8 mouse cellular contexts compared by ENCODE assay signal in the genomic region with DNA sequence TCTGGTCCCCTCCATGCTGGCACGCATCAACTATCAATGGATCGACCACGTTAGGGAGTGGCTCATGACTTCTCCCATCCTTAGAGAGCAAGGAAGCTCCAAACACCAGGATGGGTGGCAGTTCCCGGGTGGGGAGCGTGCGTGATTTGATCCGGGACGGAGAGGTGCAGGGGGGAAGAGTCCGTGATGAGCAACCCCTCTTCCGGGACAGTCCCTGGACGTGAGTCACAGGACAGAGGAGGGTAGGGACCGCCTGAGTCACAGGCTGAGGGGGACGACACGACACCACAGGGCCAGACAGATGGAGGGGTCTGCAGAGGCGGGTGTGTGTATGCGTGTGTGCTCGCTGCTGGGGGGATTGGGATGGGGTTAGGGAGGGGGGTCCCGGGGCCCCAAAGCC. TPM values are rescaled to one million over a fixed set of nuclear protein-coding genes. Genes with fewer than 3 reads are reported as not detected.
A peak's percentile ranks its signal among the peaks of the same experiment; 100 is the strongest.
DNase-seq lines count a peak whose midpoint lies in the region; ATAC-seq and TF ChIP-seq lines count a peak whose summit lies in the region.

No protein-coding gene starts in this region.

- peak overlapping the region; percentile 93 for H3K4me3 ChIP-seq in gastrocnemius, adult 2 months
- peak overlapping the region; percentile 86 for H3K4me3 ChIP-seq in embryonic facial prominence, embryonic 15.5 days (replicated peaks)
- H3K4me3 ChIP-seq in hindbrain, embryonic 13.5 days: peak overlapping the region; percentile 86
- peak overlapping the region; percentile 68 for H3K4me3 ChIP-seq in small intestine, adult 2 months (ENCODE audit: low read depth, low read length)

- no peak for TF ChIP-seq CTCF in gastrocnemius, adult 2 months (IDR thresholded peaks at IDR 0.05)
- no peak for TF ChIP-seq CTCF in small intestine, adult 2 months (IDR thresholded peaks at IDR 0.05; ENCODE audit: extremely low read depth, insufficient read length, insufficient replicate concordance, low read depth, low read length)

- no peaks in the 10 kb centered on the region for H3K27me3 ChIP-seq in embryonic facial prominence, embryonic 15.5 days
- no peaks in the 10 kb centered on the region for H3K27me3 ChIP-seq in hindbrain, embryonic 13.5 days
- H3K27me3 ChIP-seq in small intestine, adult 2 months (ENCODE audit: control insufficient read depth, insufficient read depth, low read length): no peaks in the 10 kb centered on the region

- peak overlapping the region; percentile 96 for H3K27ac ChIP-seq in gastrocnemius, adult 2 months
- peak overlapping the region; percentile 89 for H3K27ac ChIP-seq in embryonic facial prominence, embryonic 15.5 days (replicated peaks)
- peak overlapping the region; percentile 91 for H3K27ac ChIP-seq in hindbrain, embryonic 13.5 days
- H3K27ac ChIP-seq in small intestine, adult 2 months (ENCODE audit: insufficient read depth, low read depth, low read length): no peak overlapping the region

- no peak for DNase-seq in gastrocnemius, adult 2 months
- DNase-seq in gastrocnemius, postnatal 14 days: no peak
- peak; percentile 47 to 60 for DNase-seq in thymus, postnatal 10 days (ENCODE audit: low spot score in 2 of 2)
- no peak for DNase-seq in thymus, postnatal 4 days
- DNase-seq in lung, postnatal 10 days: peak; percentile 44

- H3K9ac ChIP-seq in embryonic facial prominence, embryonic 15.5 days: peak overlapping the region; percentile 69
- H3K9ac ChIP-seq in hindbrain, embryonic 13.5 days: peak overlapping the region; percentile 87

- H3K36me3 ChIP-seq in embryonic facial prominence, embryonic 15.5 days: no peaks in the 10 kb centered on the region
- no peaks in the 10 kb centered on the region for H3K36me3 ChIP-seq in hindbrain, embryonic 13.5 days
- H3K36me3 ChIP-seq in small intestine, adult 2 months (ENCODE audit: control insufficient read depth, insufficient read depth, low read length): no peaks in the 10 kb centered on the region

- TF ChIP-seq POLR2A in small intestine, adult 2 months (IDR thresholded peaks at IDR 0.05; ENCODE audit: low read depth, low read length): no peak

- ATAC-seq in embryonic facial prominence, embryonic 15.5 days (ENCODE audit: insufficient number of reproducible peaks, low FRiP score, low TSS enrichment, low read depth): peak; percentile 74; the same call in 1 of the 2 replicates
- ATAC-seq in hindbrain, embryonic 13.5 days (ENCODE audit: low FRiP score): peak; percentile 84

- intact Hi-C loops in gastrocnemius, adult 2 months (cut with DNase I): loop anchor here (5.0 to 10.0 kb wide), 2 partner anchors 63 to 436 kb away; partner anchors contain the start of gene Rap2a
- intact Hi-C loops in gastrocnemius, postnatal 14 days (cut with DNase I; ENCODE audit: low total_unique reads): loop anchor here (5.0 kb wide), 1 partner anchor 68 kb away; no protein-coding TSS in a partner anchor

- no peaks in the 10 kb centered on the region for H3K9me3 ChIP-seq in embryonic facial prominence, embryonic 15.5 days (replicated peaks)
- no peaks in the 10 kb centered on the region for H3K9me3 ChIP-seq in hindbrain, embryonic 13.5 days

- WGBS in embryonic facial prominence, embryonic 15.5 days: under 1% methylated on average over 17 of the region's 18 CpGs
- WGBS in hindbrain, embryonic 13.5 days: 1% methylated on average over 18 of the region's 18 CpGs
- under 1% methylated on average over 18 of the region's 18 CpGs for WGBS in small intestine, adult 2 months

- H3K4me1 ChIP-seq in embryonic facial prominence, embryonic 15.5 days: peaks cover 14% of the 10 kb centered on the region
- H3K4me1 ChIP-seq in hindbrain, embryonic 13.5 days (replicated peaks): peaks cover 19% of the 10 kb centered on the region
- no peaks in the 10 kb centered on the region for H3K4me1 ChIP-seq in small intestine, adult 2 months (ENCODE audit: control insufficient read depth, insufficient read depth, insufficient read length, low read length)

- H3K4me2 ChIP-seq in embryonic facial prominence, embryonic 15.5 days (replicated peaks): peak overlapping the region; percentile 80
- H3K4me2 ChIP-seq in hindbrain, embryonic 13.5 days: peak overlapping the region; percentile 91

RNA-seq across cellular contexts. Expression of gene Ipo5, which starts 0.7 kb away (rescaled TPM):
- total RNA-seq in gastrocnemius, adult 2 months (2021): 100 to 1,000 TPM; 111 to 122 TPM
- 10 to 100 TPM; 79.7 to 84.1 TPM for total RNA-seq in gastrocnemius, postnatal 14 days (2021)
- 70.7 and 73.8 TPM in 2 replicates for polyA plus RNA-seq in embryonic facial prominence, embryonic 15.5 days (2015; fragmentation: Nextera tagmentation; extraction: Ambion mirVana)
- 59.7 and 61.8 TPM in 2 replicates for polyA plus RNA-seq in hindbrain, embryonic 13.5 days (2015; fragmentation: Nextera tagmentation; extraction: Ambion mirVana)
- polyA plus RNA-seq in small intestine, adult 2 months (2012; rRNA removed): 4.1 and 6.0 TPM in 2 replicates

Comparison
In these comparisons a context has a peak if more than half of its experiments do, and no peak if none do; other contexts are left out.
1. DNase-seq: peak in thymus, postnatal 10 days (2 of 2) and lung, postnatal 10 days (single experiment); none in gastrocnemius, adult 2 months (single experiment), gastrocnemius, postnatal 14 days (single experiment) and thymus, postnatal 4 days (single experiment).
2. Peak in every context shown above with its lines, with median percentiles within 50 percentile points of each other: H3K4me3 ChIP-seq.